Mouse (Mus musculus) monocyte, adult 5-6 weeks (primary cell): ENCODE data around the gene Lrrc74a. TPM values are rescaled to one million over a fixed set of nuclear protein-coding genes. Genes with fewer than 3 reads are reported as not detected.

Source experiments
- ATAC-seq: fragments of 153-309, 156-312 bp; replicated peaks from 2 replicates; pipeline ENCODE4 v1.8.0; 2017; ENCODE audit warnings: mild to moderate bottlenecking; ENCODE audit not compliant: low TSS enrichment, insufficient number of reproducible peaks, severe bottlenecking, poor library complexity, low FRiP score
- total RNA-seq: library from RNA; stranded (forward); fragments of 200-1000, 200-491, 200-594 nt; gene quantifications from 3 replicates; pipeline ENCODE4 v1.2.3, GENCODE M21; 2017

Gene Lrrc74a
- total RNA-seq = not detected in 3 replicates

DNA sequence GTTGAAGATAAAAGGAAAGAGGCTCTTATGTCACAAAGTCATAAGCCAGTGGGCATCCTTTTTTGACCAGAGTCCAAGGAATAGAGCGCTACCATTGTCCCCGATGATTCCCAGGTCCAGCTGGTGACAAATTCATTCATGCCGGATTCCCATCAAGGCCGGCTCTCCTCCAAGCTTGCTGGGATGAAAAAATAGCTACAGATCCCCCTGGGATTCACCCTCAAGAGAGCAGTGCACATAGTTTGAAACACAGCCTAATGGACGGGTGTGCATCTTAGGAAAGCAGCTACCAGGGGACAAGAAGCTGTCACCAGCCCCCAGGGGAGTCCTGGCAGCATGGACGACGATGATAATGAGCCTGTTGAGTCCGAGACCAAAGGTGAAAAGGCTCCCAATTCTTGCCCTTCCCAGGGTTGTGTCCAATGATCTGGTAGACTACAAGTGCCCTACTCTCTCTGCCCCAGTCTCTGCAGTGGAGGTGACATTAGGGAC is at the start of gene Lrrc74a:
Gene Lrrc74a (plus strand): TSS at position 51 of the 492 bp plus-strand sequence.
- ATAC-seq = no peak

DNA sequence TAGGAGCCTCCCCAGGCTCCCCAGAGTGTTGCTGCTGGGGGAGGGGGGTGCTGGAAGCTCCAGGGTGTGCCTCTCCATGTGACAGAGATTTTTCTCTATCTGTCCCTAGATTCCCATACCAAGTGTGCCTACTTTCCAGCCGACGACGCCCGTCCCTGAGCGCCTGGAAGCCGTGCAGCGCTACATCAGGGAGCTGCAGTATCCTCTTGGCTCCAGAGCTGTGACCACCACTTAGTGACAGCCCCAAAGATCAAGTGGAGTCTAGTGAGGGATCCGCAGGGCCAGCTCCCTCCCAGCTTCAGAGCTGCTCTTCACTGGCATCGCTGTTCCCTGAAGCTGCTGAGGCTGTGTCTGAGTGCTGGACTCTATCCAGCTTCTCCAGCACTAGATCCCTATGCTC is 48.9 kb upstream of the Lrrc74a start:
- no peak for ATAC-seq

DNA sequence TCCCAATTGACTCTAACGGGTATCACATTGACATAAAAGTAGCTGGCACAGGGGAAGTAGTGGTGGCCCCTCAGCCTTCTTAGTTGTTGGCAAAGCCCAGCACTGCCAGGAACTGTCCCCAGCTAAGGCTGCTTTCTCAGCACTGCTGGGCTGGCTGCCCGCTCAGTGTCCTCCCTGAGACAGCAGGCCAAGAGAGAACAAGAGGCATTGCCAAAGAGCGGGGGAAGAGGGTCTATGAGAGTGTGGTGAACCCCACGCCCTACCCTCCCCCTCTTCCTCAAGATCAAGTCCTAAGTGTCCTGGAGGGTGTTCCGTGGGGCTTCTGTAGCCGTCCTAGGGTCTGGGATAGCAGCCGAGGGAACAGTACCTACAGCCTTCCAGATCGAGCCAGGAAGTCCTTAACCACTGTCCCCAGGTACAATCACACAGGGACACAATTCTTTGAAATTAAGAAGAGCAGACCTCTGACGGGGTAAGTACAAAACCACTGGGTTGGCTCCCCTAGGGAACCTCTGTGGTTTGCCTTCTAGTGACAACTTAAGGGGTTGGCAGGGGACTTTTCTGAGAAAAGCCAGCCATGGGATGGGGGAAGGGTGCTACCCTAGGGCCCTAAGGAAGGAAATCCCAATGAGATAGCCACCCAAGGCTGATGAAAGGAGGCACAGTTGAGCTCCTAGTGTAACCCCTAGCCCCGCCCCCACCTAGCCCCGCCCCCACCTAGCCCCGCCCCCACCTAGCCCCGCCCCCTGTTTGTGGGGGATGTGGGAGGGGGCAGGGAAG is 47.4 kb upstream of the Lrrc74a start:
- ATAC-seq = no peak

DNA sequence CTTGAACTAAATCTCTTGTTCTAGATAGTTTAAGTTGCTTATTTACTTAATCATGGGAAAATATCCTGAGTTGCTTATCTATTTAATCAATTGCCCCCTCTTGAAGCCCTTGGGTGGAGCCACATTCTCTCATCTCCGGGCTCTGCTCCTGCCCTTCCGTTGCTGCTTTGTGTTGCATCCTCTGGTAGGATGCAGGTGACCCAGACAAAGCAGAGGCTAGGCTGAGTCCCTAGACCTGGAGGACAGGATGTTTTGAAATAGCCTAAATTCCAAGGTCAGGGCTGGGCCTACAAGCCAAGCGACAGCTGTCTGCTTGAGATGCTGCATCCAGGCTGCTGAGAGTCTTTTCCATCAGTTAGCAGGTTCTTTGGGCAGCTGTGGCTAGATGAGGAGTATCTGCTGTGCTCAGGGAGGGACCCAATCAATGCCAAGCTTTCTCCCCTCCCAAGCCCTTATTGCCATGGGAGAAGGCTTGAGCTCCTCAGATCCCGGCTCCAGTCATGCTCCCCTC is 46.7 kb upstream of the Lrrc74a start:
- no peak for ATAC-seq

DNA sequence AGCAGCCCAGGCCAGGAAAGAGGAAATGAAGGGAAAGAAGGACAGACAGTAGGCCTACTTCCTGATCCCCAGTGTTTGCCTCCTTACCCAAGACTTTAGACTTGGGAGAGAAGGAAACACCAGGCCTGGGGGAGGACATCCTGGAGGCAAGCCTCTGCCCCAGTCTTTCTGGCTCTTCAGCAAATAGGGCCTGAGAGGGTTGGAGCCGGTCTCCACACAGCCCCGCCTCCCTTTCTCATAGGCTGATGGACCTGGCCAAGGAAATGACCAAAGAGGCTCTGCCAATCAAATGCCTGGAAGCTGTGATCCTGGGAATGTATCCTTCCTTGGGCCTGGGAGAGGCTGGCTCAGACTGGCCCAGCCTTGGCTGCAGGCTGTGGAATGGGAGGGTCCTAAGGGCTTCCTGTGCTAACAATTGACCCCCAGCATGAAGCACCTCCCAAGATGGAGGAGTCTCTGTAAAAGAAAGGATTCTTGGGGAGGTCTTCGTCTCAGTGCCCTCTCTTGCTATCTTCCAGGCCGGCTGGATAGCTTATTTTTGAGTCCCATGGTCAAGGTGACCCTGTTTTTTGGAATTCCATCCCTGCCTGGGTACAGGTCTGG is 46.1 kb upstream of the Lrrc74a start:
- ATAC-seq = no peak

DNA sequence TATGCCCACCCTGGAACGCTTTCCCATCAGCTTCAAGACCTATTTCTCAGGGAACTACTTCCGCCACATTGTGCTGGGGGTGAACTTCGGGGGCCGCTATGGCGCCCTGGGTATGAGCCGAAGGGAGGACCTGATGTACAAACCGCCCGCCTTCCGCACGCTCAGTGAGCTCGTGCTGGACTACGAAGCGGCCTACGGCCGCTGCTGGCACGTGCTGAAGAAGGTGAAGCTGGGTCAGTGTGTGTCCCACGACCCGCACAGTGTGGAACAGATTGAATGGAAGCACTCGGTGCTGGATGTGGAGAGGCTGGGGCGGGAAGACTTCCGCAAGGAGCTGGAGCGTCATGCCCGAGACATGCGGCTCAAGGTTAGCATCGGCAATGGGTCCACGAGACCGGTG is 45.3 kb upstream of the Lrrc74a start:
- ATAC-seq = no peak

DNA sequence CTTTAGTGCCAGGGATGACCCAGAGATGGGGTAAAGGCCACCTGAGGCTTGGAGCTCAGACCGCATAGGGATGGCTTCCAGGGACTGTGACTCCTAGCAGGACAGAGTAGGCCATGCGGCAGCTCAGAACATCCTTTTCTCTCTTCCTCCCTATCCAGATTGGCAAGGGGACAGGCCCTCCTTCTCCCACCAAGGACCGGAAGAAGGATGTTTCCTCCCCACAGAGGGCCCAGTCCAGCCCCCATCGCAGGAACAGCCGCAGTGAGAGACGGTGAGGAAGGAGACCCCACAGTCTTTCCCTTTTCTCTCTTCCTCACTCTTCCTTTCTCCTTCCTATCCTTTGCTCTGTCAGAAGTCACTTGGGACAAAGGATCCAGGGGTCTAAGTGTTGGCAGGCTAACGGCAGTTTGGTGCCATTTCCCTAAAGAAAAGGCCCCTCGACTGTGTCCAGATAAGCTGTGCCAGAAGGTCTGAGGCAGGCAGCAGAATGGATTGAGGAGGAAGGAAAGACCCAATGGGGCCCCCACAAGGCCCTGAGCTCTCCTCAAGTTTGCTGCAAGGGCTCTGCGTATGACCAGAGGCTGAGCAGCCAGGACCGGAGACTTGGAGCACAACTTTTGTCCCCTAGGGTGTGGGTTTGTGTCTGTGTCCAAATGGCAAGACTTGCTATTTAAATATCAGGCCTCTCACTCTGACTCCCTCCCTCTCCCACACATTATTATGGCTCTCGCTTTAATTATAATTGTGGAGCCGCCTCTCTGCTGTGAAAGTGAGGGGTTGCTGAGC is 43.3 kb upstream of the Lrrc74a start:
- ATAC-seq = no peak

DNA sequence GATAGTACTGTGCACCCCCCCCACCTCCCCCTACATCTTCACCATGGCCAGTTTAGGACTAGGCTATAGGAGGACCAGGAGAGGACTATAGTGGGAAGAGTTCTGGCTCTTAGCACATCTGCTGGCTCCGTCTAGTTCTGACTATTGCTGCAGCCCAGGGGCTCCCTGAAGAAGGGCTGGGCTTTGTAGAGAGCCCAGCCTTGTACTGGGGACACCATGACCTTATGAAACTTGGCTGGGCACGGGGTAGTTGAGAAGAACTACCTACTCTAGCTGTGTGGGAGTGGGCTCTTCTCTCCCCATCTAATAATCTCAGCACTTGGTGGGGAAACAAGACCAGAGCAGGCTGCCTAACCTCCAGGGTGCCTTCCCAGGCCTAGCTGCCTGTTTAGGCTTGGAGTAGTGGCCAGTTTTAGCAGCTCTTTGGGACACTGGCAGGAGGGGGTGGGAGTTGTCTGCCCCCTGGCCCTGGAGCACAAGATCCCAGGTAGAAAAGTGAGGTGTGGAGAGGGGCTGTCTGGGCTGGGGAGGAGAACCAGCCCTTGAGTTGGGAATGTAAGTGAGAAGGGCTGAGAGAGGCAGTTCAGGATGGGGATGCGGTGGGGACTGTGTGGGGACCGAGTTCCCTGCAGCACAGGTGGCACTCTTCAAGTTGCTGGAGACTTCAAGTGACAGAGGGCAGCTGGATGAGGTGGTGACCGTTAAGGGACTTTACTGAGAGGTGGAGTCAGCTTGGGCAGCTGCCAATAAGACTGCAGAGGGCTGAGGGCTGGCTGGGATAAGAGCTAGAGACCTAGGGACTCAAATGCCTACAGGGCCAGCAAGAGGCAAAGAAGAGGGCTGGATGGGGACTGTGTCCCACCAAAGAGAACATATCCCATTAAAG is 41.5 kb upstream of the Lrrc74a start:
- ATAC-seq = no peak

DNA sequence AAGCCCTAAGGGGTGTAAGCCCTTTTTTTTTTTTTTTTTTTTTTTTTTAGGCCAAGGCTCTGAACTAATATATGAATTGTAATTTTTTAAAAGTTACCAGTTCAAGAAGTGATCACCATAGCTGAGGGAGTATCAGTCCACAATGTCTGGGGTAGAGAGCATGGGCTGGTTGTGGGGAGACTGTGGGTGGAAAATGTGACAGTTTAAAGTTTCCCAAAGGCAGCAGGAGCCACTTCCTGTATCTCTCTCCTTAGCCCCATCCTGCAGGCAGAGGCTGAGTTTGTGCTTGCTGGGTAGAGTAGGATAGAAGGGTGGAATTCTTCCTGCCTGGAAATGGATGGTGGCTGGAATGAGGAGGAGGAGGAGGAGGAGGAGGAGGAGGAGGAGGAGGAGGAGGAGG is 40.8 kb upstream of the Lrrc74a start:
- no peak for ATAC-seq

DNA sequence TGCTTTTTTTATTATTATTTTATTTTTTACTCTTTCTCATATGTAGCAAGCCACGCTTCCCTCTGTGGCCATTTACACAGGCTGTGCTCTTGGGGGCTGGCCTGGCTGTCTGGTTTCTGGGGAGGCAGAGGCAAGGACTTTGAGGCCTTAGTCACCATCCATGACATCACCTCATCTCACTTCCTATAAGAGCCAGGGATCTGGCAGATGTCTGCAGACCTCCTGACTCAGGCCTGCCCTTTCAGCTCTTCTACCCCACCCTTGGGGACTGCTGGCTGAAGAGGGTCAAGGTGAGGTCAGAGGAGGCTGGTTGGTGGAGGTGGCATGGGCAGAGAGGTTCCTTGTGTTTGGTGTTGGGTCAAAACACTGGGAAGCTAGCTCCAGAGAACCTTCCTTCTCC is 39.7 kb upstream of the Lrrc74a start:
- no peak for ATAC-seq

DNA sequence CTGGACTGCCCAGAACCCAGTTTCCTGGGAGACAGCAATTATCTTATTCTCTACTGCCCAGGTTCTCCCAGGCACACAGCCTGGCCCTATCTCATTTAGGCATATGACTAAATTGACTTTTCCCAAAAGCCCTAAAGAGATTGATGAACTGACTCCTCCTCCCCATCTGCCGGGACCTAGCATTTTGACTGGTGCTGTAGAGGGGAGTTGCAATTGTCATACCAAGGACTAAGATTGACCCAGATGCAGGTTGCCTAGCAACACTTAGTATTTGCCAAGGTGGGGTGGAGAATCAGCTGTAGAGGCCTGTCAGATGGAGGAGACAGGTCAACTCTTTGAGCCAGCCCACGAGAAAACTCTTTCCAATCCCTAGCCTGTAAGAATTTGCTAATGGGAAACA is 36.2 kb upstream of the Lrrc74a start:
- ATAC-seq = no peak

DNA sequence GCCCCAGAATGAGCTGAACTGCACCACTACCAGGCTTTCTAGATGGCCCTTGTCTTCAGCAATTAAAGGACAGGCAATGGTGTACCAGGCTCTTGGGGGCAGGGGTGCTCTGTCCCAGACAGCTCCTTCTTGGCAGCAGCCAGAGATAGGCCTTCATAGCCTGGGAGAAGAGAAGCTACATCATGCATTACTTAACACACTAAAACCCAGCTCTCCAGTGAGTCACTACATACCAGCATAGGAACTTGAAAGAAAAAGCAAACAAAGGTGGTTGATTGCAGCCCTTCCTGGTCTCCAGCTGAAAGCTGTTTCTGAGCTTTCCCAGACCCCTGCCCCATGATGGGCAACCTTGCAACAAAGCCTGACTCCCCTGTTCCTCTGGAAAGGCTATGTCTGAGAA is 35.6 kb upstream of the Lrrc74a start:
- ATAC-seq = no peak

DNA sequence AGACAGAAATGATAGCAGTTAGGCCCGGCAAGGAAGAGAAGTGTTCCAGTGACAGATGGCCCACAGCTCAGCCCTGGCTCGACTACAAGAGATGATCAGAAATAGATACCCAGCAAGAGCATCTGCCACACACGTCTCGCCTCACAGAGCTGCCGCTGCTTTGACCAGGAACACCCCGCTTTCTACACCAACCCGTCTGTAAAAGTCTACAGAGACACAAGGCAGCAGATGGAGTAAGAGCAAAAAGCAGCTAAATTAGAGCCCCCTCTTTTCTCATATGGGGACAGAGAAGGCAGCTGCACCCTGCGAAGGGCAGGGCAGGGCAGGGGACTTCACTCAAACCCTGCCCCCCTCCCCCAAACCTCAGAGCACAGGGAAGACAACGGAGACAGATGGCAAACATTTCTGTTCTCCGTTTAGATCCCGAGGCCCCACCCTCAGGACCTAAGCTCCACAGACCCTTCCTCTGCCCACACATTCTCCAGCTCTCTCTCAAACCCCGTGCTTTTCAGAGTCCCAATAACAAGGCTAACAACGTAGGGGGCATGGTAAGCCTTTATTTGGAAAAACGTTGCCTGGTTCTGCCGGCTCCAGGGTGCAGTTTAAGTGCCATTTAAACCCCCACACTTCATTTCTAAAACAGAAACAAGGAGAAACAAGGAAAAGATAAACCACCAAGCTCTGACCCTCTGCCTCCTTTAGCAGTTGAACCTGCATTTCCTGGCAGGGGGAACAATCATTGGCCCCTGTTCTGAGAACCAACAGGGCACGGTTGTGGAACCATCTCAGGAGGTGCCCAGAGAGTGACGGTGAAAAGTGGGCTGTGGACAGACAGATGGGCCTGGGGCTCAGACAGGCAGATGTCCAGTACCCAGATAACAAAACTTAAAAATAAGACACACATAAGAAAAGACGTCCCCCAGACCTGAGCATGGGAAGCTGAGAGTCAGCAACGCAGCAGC is 33.9 kb upstream of the Lrrc74a start:
- no peak for ATAC-seq

DNA sequence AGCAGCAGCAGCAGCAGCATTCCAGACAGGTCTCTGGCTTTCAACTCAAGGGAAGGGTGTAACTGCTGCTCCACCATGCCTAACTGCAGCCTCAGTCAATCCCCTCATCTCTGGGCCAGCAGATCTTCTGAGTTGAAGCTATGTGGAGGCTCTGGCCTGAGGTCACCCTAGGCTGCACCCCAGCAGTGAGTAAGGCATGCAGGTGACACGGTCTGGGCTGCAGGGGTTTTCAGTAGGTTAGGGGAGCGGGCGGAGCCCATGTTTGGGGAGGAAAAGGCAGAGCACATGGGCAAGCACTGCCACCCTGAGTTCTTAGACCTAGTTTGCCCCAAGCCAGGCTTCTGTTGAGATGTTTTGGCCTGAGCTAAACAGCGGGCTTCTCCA is 33.2 kb upstream of the Lrrc74a start:
- no peak for ATAC-seq

DNA sequence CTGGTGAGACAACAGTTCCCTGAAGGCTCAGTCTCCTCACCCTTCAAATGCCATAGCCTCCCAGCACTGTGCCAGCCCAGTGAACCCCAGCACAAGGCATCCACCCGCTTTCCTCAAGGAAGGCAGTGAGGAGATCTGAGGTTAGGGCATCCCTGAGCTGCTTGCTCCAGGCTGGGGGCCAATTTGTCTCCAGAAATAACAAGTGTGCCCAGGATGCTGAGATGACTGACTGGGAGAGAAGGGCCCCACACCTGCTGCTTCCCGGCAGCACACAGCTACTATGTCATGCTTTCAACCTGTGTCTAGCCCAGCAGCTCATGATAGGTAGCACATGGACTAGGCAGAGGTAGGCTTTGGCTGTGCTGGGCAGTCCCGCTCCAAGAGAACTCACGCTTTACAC is 32.7 kb upstream of the Lrrc74a start:
- ATAC-seq = no peak

DNA sequence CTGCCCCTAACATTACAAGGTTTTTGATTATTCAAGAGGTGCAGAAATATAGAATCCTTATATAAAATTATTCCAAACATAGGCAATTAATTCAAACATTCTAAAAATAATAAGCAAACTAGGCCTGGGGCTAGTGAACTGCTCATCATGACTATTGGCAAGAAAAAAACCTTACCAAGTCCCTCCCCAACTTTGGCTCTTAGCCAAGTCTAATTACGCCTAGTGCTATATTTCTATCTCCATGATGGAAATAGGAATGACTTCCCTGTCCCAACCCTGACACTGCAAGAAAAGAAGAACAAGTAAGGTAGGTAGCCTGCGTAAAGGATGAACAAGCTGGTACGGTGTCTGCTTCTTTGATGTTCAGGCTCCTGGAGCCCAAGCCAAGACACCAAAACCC is 31.5 kb upstream of the Lrrc74a start:
- ATAC-seq = no peak

DNA sequence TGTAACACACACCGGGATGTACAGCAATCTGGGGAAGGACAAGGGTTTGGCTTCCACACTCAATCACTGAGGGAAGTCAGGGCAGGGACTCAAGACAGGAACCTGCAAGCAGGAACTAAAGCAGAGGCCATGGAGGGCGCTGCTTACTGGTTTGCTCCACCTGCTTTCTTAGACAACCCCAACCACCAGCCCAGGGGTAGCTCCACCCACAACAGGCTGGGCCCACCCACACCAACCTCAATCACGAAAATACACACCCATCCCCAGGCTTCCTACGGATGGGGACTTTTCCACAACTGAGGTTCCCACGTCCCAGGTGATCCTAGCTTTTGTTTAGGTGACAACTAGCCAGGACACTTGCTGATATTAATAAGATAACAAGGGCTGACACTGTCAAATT is 28.3 kb upstream of the Lrrc74a start:
- ATAC-seq = no peak

DNA sequence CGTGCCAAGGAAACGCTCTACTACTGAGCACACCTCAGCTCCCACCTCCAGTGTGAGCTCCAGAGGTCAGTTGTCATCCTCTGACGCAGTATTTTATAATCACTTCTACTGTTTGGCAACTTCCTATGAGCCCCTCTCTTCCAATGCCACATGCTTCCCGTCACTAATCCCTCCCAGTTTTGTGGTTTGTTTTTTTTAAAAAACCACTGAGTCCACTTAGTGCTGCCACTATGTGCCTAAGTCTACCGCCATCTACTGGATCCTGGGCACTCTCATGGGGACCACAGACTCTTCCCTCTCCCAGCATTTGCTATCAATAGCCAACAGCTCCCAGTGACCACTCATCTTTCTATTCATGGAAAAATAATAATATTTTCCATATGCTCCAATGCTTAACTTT is 20.1 kb upstream of the Lrrc74a start:
- no peak for ATAC-seq
